Mouse (Mus musculus) neural tube, embryonic 15.5 days (tissue): ENCODE data around the gene Abcc3. TPM values are rescaled to one million over a fixed set of nuclear protein-coding genes. Genes with fewer than 3 reads are reported as not detected.

Source experiments
- ATAC-seq: fragments of 200-750 bp; cut with Nextera tagmentation; 2 replicates; pipeline ENCODE4 v1.8.0; 2017; ENCODE audit warnings: mild to moderate bottlenecking, moderate TSS enrichment, moderate library complexity; ENCODE audit not compliant: low FRiP score
- H3K27ac ChIP-seq: fragments of 300-500 bp; sonication (generic); replicated peaks from 2 replicates; pipeline ENCODE4 v1.5.1; 2015; ENCODE audit warnings: mild to moderate bottlenecking, inconsistent platforms
- H3K27me3 ChIP-seq: fragments of 300-500 bp; sonication (generic); replicated peaks from 2 replicates; pipeline ENCODE4 v1.6.1; 2015; ENCODE audit warnings: inconsistent platforms
- H3K36me3 ChIP-seq: fragments of 300-500 bp; sonication (generic); 2 replicates; pipeline ENCODE4 v1.6.1; 2015; ENCODE audit warnings: inconsistent platforms
- H3K4me1 ChIP-seq: fragments of 300-500 bp; sonication (generic); 2 replicates; pipeline ENCODE4 v1.6.1; 2015; ENCODE audit warnings: inconsistent platforms
- H3K4me2 ChIP-seq: fragments of 300-500 bp; sonication (generic); 2 replicates; pipeline ENCODE4 v1.6.1; 2015; ENCODE audit warnings: inconsistent platforms, mild to moderate bottlenecking, moderate library complexity
- H3K4me3 ChIP-seq: fragments of 300-500 bp; sonication (generic); replicated peaks from 2 replicates; pipeline ENCODE4 v1.5.1; 2015; ENCODE audit warnings: mild to moderate bottlenecking, inconsistent platforms
- H3K9ac ChIP-seq: fragments of 300-500 bp; sonication (generic); replicated peaks from 2 replicates; pipeline ENCODE4 v1.6.1; 2015; ENCODE audit warnings: mild to moderate bottlenecking, inconsistent platforms
- H3K9me3 ChIP-seq: fragments of 300-500 bp; sonication (generic); replicated peaks from 2 replicates; pipeline ENCODE4 v1.6.1; 2016; ENCODE audit warnings: inconsistent platforms
- WGBS: fragments of 180-500 bp; shearing (Covaris S2); methylation state at CpG from one replicate; pipeline ENCODE4 v1.1.7; 2015; ENCODE audit warnings: mixed read lengths; 5-methylcytosine and 5-hydroxymethylcytosine counted together
- polyA plus RNA-seq: library from polyadenylated mRNA; unstranded; fragments of >200 nt; fragmentation: Nextera tagmentation; extraction: Ambion mirVana; gene quantifications from 2 replicates; pipeline ENCODE4 v1.2.1, GENCODE M21; 2015

Gene Abcc3
- polyA plus RNA-seq, 1 experiment from 2014 or later: 1.7 TPM

GRCm38 (mm10) chr11:94374276-94374948, 18.4 kb downstream of the Abcc3 start:
- no peaks in the 10 kb centered on the region for H3K36me3 ChIP-seq
- H3K9ac ChIP-seq: no peak overlapping the region
- no peak overlapping the region for H3K27ac ChIP-seq
- no peaks in the 10 kb centered on the region for H3K9me3 ChIP-seq
- H3K4me2 ChIP-seq: no peak overlapping the region
- no peak for ATAC-seq
- no peaks in the 10 kb centered on the region for H3K4me1 ChIP-seq
- WGBS: 88% methylated on average over 13 of the region's 13 CpGs
- H3K4me3 ChIP-seq: no peak overlapping the region
- no peaks in the 10 kb centered on the region for H3K27me3 ChIP-seq

DNA sequence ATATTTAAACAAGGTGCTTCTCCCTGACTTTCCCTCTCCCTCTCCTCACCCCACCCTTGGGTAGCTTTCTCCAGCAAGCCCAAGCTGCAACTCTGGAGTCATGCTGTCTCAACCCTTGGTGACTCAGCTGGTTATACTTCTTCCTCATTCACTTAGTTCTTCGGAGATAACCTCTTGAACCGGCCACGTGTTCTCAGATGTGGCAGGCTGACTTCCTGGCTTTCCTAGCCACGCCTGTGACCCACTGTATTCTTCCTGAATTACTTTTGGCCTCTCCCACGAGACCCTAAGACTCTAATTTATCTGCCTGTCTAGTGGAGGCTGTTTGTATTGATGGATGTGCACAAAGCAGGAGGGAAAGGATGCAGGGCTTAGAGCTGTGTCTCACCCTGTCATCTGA, 22.0 kb downstream of the Abcc3 start:
- Histone ChIP-seq H3K36me3 (no peaks in the 10 kb centered on the region), H3K4me1 (no peaks in the 10 kb centered on the region), H3K4me2 (no peak overlapping the region), H3K4me3 (no peak overlapping the region), H3K27ac (no peak overlapping the region), H3K9ac (no peak overlapping the region), H3K27me3 (no peaks in the 10 kb centered on the region), H3K9me3 (no peaks in the 10 kb centered on the region)
- no peak for ATAC-seq
- 28% methylated on average over 5 of the region's 5 CpGs for WGBS

DNA sequence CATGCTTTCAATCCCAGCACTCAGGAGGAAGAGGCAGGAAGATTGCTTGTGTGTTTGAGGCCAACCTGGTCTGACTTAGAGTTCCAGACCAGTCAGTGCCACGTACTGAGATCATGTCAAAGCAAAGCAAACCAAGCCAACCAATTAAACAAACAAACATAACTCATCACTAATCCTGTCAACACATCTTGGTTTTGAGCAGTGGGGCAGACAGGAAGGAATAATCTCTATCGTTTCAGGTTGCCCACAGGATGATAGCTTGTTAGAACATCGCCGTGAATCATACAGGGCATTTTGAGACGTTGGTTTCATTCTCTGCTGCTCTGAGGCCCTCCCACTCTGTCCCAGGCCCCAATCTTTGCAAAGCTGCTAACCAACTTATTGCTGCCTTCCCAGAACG, 22.8 kb downstream of the Abcc3 start:
- Histone ChIP-seq H3K27ac (no peak overlapping the region), H3K4me2 (no peak overlapping the region), H3K9me3 (no peaks in the 10 kb centered on the region), H3K27me3 (no peaks in the 10 kb centered on the region), H3K4me3 (no peak overlapping the region), H3K4me1 (no peaks in the 10 kb centered on the region), H3K9ac (no peak overlapping the region), H3K36me3 (no peaks in the 10 kb centered on the region)
- WGBS: 88% methylated on average over 6 of the region's 6 CpGs
- ATAC-seq: no peak

- Histone ChIP-seq H3K9ac (no peak overlapping the region), H3K36me3 (no peaks in the 10 kb centered on the region), H3K27me3 (no peaks in the 10 kb centered on the region), H3K9me3 (no peaks in the 10 kb centered on the region), H3K27ac (no peak overlapping the region), H3K4me3 (no peak overlapping the region), H3K4me1 (no peaks in the 10 kb centered on the region), H3K4me2 (no peak overlapping the region)
- no peak for ATAC-seq
- 74% methylated on average over 3 of the region's 3 CpGs for WGBS
Observed at GRCm38 (mm10) chr11:94365340-94365739, 27.5 kb downstream of the Abcc3 start.

DNA sequence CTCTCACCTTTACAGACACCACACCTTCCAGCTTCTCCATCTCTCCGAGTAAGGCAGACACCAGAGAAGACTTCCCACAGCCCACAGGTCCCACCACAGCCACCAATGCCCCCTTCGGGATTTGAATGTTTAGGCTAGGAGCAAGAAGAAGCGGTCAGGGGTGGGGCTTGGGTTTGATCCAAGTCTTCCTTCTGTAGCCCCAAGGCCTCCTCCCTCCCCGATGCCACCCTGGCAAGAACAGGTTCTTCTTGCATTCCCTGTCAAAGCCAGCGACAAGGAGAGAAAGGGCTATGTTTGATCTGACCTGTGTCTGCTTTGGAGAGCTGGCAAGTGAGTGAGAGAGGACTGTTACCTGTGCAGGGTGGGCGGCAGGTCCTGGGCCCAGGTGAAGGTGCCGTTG, 29.1 kb downstream of the Abcc3 start:
- H3K9ac ChIP-seq: no peak overlapping the region
- ATAC-seq: no peak
- H3K27me3 ChIP-seq: no peaks in the 10 kb centered on the region
- no peaks in the 10 kb centered on the region for H3K9me3 ChIP-seq
- no peaks in the 10 kb centered on the region for H3K4me1 ChIP-seq
- H3K27ac ChIP-seq: no peak overlapping the region
- no peak overlapping the region for H3K4me2 ChIP-seq
- WGBS: 82% methylated on average over 7 of the region's 7 CpGs
- H3K36me3 ChIP-seq: no peaks in the 10 kb centered on the region
- H3K4me3 ChIP-seq: no peak overlapping the region

- 95% methylated on average over 5 of the region's 5 CpGs for WGBS
- no peak for ATAC-seq
- H3K4me2 ChIP-seq: no peak overlapping the region
Observed at GRCm38 (mm10) chr11:94362101-94362500, 30.7 kb downstream of the Abcc3 start.

GRCm38 (mm10) chr11:94361166-94361870, 31.5 kb downstream of the Abcc3 start:
- H3K9ac ChIP-seq: no peak overlapping the region
- no peaks in the 10 kb centered on the region for H3K4me1 ChIP-seq
- no peak overlapping the region for H3K27ac ChIP-seq
- no peak overlapping the region for H3K4me2 ChIP-seq
- H3K36me3 ChIP-seq: no peaks in the 10 kb centered on the region
- H3K4me3 ChIP-seq: no peak overlapping the region
- 94% methylated on average over 14 of the region's 14 CpGs for WGBS
- ATAC-seq: no peak
- no peaks in the 10 kb centered on the region for H3K9me3 ChIP-seq
- no peaks in the 10 kb centered on the region for H3K27me3 ChIP-seq

More at GRCm38 (mm10) chr11:94362101-94362500, 30.7 kb downstream of the Abcc3 start:
- H3K27ac ChIP-seq: no peak overlapping the region
- H3K36me3 ChIP-seq: no peaks in the 10 kb centered on the region
- no peaks in the 10 kb centered on the region for H3K9me3 ChIP-seq
- H3K4me1 ChIP-seq: no peaks in the 10 kb centered on the region
- no peak overlapping the region for H3K4me3 ChIP-seq
- H3K9ac ChIP-seq: no peak overlapping the region
- no peaks in the 10 kb centered on the region for H3K27me3 ChIP-seq

GRCm38 (mm10) chr11:94359168-94359567, 33.6 kb downstream of the Abcc3 start:
- H3K27me3 ChIP-seq: no peaks in the 10 kb centered on the region
- H3K9ac ChIP-seq: no peak overlapping the region
- no peaks in the 10 kb centered on the region for H3K36me3 ChIP-seq
- H3K4me2 ChIP-seq: no peak overlapping the region
- no peaks in the 10 kb centered on the region for H3K9me3 ChIP-seq
- H3K4me1 ChIP-seq: no peaks in the 10 kb centered on the region
- WGBS: 94% methylated on average over 12 of the region's 12 CpGs
- H3K27ac ChIP-seq: no peak overlapping the region
- ATAC-seq: no peak
- no peak overlapping the region for H3K4me3 ChIP-seq

DNA sequence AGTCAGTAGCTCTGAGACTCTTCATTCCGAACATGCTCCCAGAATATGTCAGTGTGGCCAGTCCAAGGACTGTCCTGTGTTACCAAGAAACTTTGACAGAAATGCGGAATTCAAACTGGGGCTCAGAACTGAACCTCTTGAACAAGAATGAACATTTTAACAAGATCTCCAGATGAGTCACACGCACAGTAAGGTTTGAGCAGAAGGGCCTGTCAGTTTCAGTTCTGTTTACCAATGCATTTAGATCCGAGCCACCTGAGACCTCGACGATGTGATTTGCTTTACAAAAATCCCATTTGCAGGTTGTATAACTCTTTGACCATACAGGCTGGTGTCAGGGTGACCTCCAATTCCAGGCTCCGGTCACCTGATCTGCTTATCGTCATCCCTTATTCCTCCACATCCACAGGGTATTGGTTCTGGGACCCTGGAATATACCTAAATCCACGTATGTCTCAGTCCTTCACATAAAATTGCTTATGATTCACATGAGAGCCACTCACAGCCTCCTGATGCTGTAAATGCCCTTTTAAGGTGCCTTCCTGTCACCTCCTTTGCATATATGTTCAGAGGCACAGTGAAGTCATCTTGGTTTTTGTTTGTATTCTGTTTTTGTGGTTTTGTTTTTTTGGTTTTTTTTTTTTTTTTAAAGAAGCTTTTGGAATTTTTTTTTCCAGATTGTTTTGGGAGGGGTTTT, 37.1 kb downstream of the Abcc3 start:
- 86% methylated on average over 9 of the region's 9 CpGs for WGBS
- Histone ChIP-seq H3K9ac (no peak overlapping the region), H3K4me2 (no peak overlapping the region), H3K27me3 (no peaks in the 10 kb centered on the region), H3K4me3 (no peak overlapping the region), H3K27ac (no peak overlapping the region), H3K4me1 (no peaks in the 10 kb centered on the region), H3K36me3 (no peaks in the 10 kb centered on the region), H3K9me3 (no peaks in the 10 kb centered on the region)
- no peak for ATAC-seq

GRCm38 (mm10) chr11:94351094-94351493, 41.7 kb downstream of the Abcc3 start:
- no peaks in the 10 kb centered on the region for H3K4me1 ChIP-seq
- no peaks in the 10 kb centered on the region for H3K27me3 ChIP-seq
- H3K4me3 ChIP-seq: no peak overlapping the region
- H3K9me3 ChIP-seq: no peaks in the 10 kb centered on the region
- WGBS: 18% methylated on average over 3 of the region's 3 CpGs
- H3K9ac ChIP-seq: no peak overlapping the region
- no peak overlapping the region for H3K27ac ChIP-seq
- no peaks in the 10 kb centered on the region for H3K36me3 ChIP-seq
- ATAC-seq: no peak
- H3K4me2 ChIP-seq: no peak overlapping the region

- ATAC-seq: no peak
- no peak overlapping the region for H3K9ac ChIP-seq
Observed at GRCm38 (mm10) chr11:94350337-94350736, 42.5 kb downstream of the Abcc3 start.

GRCm38 (mm10) chr11:94349839-94350238, 43.0 kb downstream of the Abcc3 start:
- Histone ChIP-seq H3K4me2 (no peak overlapping the region), H3K4me1 (no peaks in the 10 kb centered on the region), H3K27me3 (no peaks in the 10 kb centered on the region), H3K4me3 (no peak overlapping the region), H3K27ac (no peak overlapping the region), H3K36me3 (no peaks in the 10 kb centered on the region), H3K9me3 (no peaks in the 10 kb centered on the region), H3K9ac (no peak overlapping the region)
- WGBS: 87% methylated on average over 2 of the region's 2 CpGs
- ATAC-seq: no peak

More at GRCm38 (mm10) chr11:94350337-94350736, 42.5 kb downstream of the Abcc3 start:
- 87% methylated on average over 1 of the region's 1 CpGs for WGBS
- H3K9me3 ChIP-seq: no peaks in the 10 kb centered on the region
- no peak overlapping the region for H3K4me2 ChIP-seq
- no peaks in the 10 kb centered on the region for H3K27me3 ChIP-seq
- no peak overlapping the region for H3K4me3 ChIP-seq
- H3K27ac ChIP-seq: no peak overlapping the region
- no peaks in the 10 kb centered on the region for H3K36me3 ChIP-seq
- H3K4me1 ChIP-seq: no peaks in the 10 kb centered on the region
